Mouse (Mus musculus) heart, adult 2 months (tissue): ENCODE measurements around the gene Serpinc1.

Experiments
- CTCF ChIP-seq: fragments of 200-600 bp; IDR thresholded peaks from 2 replicates; pipeline ENCODE4 v1.8.1; 2022; ENCODE audit warnings: antibody characterized with exemption, mild to moderate bottlenecking, moderate library complexity
- EP300 ChIP-seq: fragments of 200-500 bp; IDR thresholded peaks from 2 replicates; pipeline ENCODE4 v1.6.1; 2011; ENCODE audit warnings: low read depth, low read length, control low read depth; ENCODE audit not compliant: insufficient read depth

DNA sequence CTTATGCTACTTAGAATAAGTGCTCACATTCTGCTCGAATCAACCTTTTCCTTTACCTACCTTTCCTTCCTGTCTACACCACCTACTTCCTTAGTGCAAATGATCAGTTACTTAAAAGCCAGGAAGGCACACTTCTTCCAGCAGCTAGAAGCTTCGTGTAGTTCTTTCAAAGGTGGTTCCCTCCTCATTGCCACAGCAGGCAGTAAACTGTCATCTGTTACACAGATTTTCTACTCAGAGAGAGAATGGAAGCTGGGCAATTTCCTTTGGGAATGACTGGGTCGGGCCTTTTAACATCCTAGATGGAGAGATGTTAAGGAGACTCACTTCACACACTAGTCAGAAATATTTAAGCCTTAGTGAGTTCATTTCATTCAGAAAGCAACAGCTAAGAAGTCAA lies 27.1 kb downstream of the Serpinc1 start:
- TF ChIP-seq CTCF = no peak
- TF ChIP-seq EP300 = no peak
